Mouse (Mus musculus) forebrain, embryonic 11.5 days (tissue): ENCODE data around the gene C2cd4a. TPM values are rescaled to one million over a fixed set of nuclear protein-coding genes. Genes with fewer than 3 reads are reported as not detected.

Source experiments
- ATAC-seq: fragments of 200-750 bp; cut with Nextera tagmentation; replicated peaks from 2 replicates; pipeline ENCODE4 v1.8.0; 2017; ENCODE audit warnings: moderate TSS enrichment; ENCODE audit not compliant: low FRiP score
- DNase-seq: peaks from one replicate; pipeline ENCODE4 v3.0.0-alpha.2; 2017; ENCODE audit warnings: low spot score
- H3K27ac ChIP-seq: fragments of 300-500 bp; sonication (generic); 2 replicates; pipeline ENCODE4 v1.5.1; 2014; ENCODE audit warnings: low read depth, low read length
- H3K27me3 ChIP-seq: fragments of 300-500 bp; sonication (generic); 2 replicates; pipeline ENCODE4 v1.6.1; 2014; ENCODE audit warnings: mild to moderate bottlenecking, low read length, mixed read lengths; ENCODE audit not compliant: control insufficient read depth, insufficient read depth
- H3K36me3 ChIP-seq: fragments of 300-500 bp; sonication (generic); 2 replicates; pipeline ENCODE4 v1.6.1; 2014; ENCODE audit warnings: mild to moderate bottlenecking, low read length, moderate library complexity, mixed read lengths; ENCODE audit not compliant: control insufficient read depth, insufficient read depth
- H3K4me1 ChIP-seq: fragments of 300-500 bp; sonication (generic); replicated peaks from 2 replicates; pipeline ENCODE4 v1.6.1; 2014; ENCODE audit warnings: low read length, mixed read lengths; ENCODE audit not compliant: control insufficient read depth, insufficient read depth
- H3K4me2 ChIP-seq: fragments of 300-500 bp; sonication (generic); 2 replicates; pipeline ENCODE4 v1.6.1; 2014; ENCODE audit warnings: low read depth, mild to moderate bottlenecking, low read length, moderate library complexity, mixed read lengths; ENCODE audit not compliant: severe bottlenecking
- H3K4me3 ChIP-seq: fragments of 300-500 bp; sonication (generic); 2 replicates; pipeline ENCODE4 v1.5.1; 2014; ENCODE audit warnings: low read depth, low read length
- H3K9ac ChIP-seq: fragments of 300-500 bp; sonication (generic); 2 replicates; pipeline ENCODE4 v1.6.1; 2014; ENCODE audit warnings: low read length
- H3K9me3 ChIP-seq: fragments of 300-500 bp; sonication (generic); 2 replicates; pipeline ENCODE4 v1.6.1; 2016; ENCODE audit warnings: low read length, mixed read lengths; ENCODE audit not compliant: control insufficient read depth
- WGBS: fragments of 180-500 bp; shearing (Covaris S2); extraction: QIAGEN DNeasy Blood & Tissue Kit; methylation state at CpG from one replicate; pipeline ENCODE4 v1.1.7; 2014; 5-methylcytosine and 5-hydroxymethylcytosine counted together
- polyA plus RNA-seq: library from polyadenylated mRNA; unstranded; fragments of >200 nt; fragmentation: Nextera tagmentation; extraction: Ambion mirVana; gene quantifications from 2 replicates; pipeline ENCODE4 v1.2.1, GENCODE M21; 2014

C2cd4a gene
- polyA plus RNA-seq, 1 experiment from 2014 or later = 0.13 TPM

DNA sequence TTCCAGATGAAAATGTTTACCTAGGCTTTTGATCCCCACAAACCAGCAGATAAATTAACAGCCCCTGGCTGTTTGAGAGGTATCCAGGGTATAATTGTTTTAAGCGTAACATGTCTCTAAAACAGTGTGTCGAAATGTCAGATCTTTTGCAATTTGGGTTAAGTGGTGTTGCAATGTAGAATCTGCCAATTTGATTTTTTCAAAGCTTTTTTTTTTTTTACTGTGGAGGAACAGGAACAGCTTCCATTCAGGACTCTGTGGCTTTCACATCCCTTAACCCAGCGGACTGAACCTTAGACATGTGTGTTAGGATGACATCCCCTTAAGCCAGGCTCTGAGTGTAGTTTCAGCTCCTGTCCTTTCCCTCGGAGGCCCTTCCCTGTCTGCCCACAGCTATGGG, 12.9 kb upstream of the C2cd4a start:
- H3K27ac ChIP-seq = no peak overlapping the region
- no peak overlapping the region for H3K9ac ChIP-seq
- no peak overlapping the region for H3K4me3 ChIP-seq
- H3K4me2 ChIP-seq = no peak overlapping the region
- H3K36me3 ChIP-seq = no peaks in the 10 kb centered on the region
- H3K9me3 ChIP-seq = no peaks in the 10 kb centered on the region
- DNase-seq = no peak
- WGBS = 91% methylated on average over 4 of the region's 4 CpGs
- peaks cover 2% of the 10 kb centered on the region; the same call in 1 of the 2 replicates for H3K4me1 ChIP-seq
- ATAC-seq = no peak
- H3K27me3 ChIP-seq = no peaks in the 10 kb centered on the region

DNA sequence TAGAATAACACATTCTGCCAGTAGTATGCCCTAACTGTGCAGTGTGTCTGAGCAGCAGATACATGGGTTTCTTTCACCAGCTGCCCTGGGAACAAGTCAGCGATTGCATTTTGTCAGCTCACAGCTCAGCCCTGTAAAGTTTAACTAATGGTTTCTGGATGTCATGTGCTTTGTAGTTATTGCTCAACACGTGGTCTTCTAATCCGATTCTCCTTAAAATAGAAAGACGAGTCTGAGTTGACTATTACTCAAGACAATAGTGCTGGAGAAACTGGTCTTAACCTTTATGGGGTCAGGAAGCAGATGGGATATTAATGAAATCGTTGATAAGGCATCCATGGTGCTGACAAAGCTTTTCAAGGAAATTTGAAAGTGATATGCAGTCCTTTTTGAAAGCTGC, 10.7 kb upstream of the C2cd4a start:
- H3K4me3 ChIP-seq = no peak overlapping the region
- H3K9ac ChIP-seq = no peak overlapping the region
- DNase-seq (no peak), ATAC-seq (no peak)
- 86% methylated on average over 5 of the region's 5 CpGs for WGBS
- no peak overlapping the region for H3K27ac ChIP-seq
- no peak overlapping the region for H3K4me2 ChIP-seq
- H3K4me1 ChIP-seq = peaks cover 2% of the 10 kb centered on the region; the same call in 1 of the 2 replicates
- no peaks in the 10 kb centered on the region for H3K27me3 ChIP-seq
- H3K36me3 ChIP-seq = no peaks in the 10 kb centered on the region
- H3K9me3 ChIP-seq = no peaks in the 10 kb centered on the region

DNA sequence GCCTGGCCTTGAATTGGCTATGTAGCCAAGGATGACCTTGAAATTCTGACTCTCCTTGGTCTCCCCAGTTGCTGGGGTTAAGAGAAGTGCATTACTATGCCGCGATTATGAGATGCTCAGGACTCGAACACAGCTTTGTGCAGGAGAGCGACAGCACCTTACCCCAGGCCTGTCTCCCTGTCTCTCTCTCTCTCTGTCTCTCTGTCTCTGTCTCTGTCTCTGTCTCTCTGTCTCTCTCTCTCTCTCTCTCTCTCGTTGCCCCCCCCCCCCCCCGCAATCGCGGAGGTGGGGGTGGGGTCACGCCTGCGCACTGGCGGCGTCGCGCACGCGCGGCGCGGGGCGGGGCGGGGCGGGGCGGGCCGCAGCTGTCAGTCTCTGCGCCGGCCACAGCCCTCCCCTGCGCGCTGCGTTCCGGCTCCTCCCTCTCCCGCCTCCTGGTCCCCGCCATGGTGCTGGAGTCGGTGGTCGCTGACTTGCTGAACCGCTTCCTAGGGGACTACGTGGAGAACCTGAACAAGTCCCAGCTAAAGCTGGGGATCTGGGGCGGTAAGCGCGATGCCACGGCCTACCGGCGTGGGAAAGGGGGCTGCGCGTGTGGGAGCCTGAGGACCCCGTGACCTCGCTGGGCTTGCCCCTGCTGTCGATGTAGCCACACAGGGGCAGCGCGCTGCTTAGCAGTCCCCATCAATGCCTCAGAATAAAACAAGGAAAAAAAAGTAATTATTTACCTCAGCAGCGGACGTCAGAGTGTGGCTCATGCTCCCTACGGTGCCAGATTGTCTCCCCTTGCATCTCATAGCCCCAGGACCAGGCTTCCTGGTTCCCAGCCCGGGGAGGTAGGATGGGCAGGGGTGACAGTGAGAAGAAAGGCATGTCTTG, 8.1 kb upstream of the C2cd4a start, which contains the start of gene Vps13c:
Gene Vps13c, plus strand, starts transcription at position 416 of the 879 bp plus-strand sequence.
- Histone ChIP-seq H3K36me3 (no peaks in the 10 kb centered on the region), H3K4me3 (peak within 1 kb of the TSS; percentile 60), H3K4me2 (peak within 1 kb of the TSS; percentile 79), H3K27me3 (no peaks in the 10 kb centered on the region), H3K4me1 (peaks cover 2% of the 10 kb centered on the region; the same call in 1 of the 2 replicates), H3K27ac (no peak within 1 kb of the TSS), H3K9me3 (no peaks in the 10 kb centered on the region), H3K9ac (peak within 1 kb of the TSS; percentile 73)
- peak; percentile 92 for DNase-seq
- WGBS = under 1% methylated on average over 47 of the region's 53 CpGs
- peak; percentile 98 for ATAC-seq

DNA sequence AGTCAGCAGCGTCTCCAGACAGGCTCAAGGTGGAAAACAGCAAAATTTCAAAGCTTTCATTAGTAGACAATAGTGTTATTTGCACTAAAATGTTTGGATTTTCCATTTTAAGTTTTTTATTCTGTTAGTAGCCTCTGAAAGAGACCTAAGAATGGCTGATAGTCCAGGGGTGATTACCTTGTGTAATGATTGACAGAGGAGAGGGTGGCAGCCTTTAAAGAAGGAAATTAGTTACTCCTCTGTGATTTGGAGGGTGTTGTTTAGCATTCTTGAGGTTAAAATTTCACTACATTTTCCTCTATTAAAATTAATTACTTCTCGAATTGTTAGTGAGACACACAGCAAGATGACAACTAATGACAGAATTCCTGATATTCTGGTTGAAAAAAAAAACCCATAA, 5.2 kb upstream of the C2cd4a start:
- Histone ChIP-seq H3K4me2 (no peak overlapping the region), H3K36me3 (no peaks in the 10 kb centered on the region), H3K9me3 (no peaks in the 10 kb centered on the region), H3K27me3 (peaks cover 7% of the 10 kb centered on the region), H3K4me3 (no peak overlapping the region), H3K4me1 (peaks cover 2% of the 10 kb centered on the region; the same call in 1 of the 2 replicates), H3K27ac (no peak overlapping the region), H3K9ac (no peak overlapping the region)
- DNase-seq = no peak
- ATAC-seq = no peak
- WGBS = 84% methylated on average over 2 of the region's 2 CpGs

DNA sequence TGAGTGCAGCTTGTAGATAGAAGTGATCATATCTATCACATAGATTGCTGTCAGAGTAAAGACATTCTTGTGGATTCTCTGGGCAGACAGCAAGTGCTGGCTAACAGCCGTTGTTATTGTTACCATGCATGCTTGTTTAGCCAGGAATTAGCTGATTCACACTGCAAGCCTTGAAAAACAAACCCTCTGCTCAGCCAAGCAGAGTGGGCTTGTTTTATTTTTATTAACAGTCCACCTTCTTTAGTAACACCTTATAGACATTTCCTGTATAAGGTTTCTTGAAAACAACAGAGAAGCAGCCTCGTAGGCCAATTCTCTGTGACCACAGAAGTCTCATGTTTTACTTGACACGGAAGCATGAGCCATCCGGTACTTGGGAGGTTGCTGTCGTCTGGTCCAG, 2.4 kb upstream of the C2cd4a start:
- peaks cover 35% of the 10 kb centered on the region for H3K27me3 ChIP-seq
- DNase-seq (no peak), ATAC-seq (no peak)
- H3K27ac ChIP-seq = no peak overlapping the region
- H3K9me3 ChIP-seq = no peaks in the 10 kb centered on the region
- H3K9ac ChIP-seq = no peak overlapping the region
- no peaks in the 10 kb centered on the region for H3K36me3 ChIP-seq
- no peak overlapping the region for H3K4me2 ChIP-seq
- peaks cover 11% of the 10 kb centered on the region; the same call in 1 of the 2 replicates for H3K4me1 ChIP-seq
- 82% methylated on average over 5 of the region's 5 CpGs for WGBS
- no peak overlapping the region for H3K4me3 ChIP-seq

DNA sequence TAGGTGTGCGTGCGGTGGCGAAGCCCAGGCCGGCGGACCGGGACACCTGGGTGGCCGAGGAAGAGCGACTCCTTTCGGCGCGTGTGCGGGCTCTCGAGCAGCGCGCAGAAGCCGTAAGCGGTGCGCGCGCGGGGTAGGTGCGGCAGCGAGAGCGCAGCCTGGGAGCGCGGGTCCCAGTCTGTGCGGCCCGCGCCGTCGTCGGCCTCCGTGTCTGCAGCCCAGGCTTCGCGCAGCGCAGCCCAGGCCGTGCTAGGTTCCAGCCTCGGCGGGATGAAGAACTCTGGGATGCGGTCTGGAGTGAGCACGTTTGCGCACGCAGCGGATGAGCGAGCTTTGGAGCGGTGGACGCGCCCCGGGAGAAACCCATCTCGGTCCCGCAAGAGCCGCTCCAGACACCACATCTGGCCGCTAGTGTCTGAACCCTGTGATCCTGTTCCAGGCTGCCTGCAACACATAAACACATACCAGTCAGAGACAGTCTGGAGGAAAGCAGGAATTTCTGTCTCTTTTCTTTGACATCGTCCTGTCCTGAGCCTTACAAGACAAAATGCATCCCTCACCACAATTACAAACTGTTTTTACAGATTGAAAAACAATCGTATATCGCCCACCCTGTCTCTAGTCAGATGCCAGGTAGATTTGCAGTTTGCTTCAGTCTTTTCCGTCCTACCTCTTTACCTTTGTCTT, 628 bp downstream of the C2cd4a start:
- 1% methylated on average over 57 of the region's 57 CpGs for WGBS
- DNase-seq (peak; percentile 65), ATAC-seq (peak; percentile 18; the same call in 1 of the 2 replicates)
- H3K9ac ChIP-seq = no peak overlapping the region; the same call in 1 of the 2 replicates
- H3K4me3 ChIP-seq = peak overlapping the region; percentile 43
- H3K27ac ChIP-seq = no peak overlapping the region
- H3K27me3 ChIP-seq = peaks cover 45% of the 10 kb centered on the region
- H3K36me3 ChIP-seq = no peaks in the 10 kb centered on the region
- no peaks in the 10 kb centered on the region for H3K9me3 ChIP-seq
- H3K4me2 ChIP-seq = peak overlapping the region; percentile 71
- H3K4me1 ChIP-seq = peaks cover 11% of the 10 kb centered on the region; the same call in 1 of the 2 replicates

DNA sequence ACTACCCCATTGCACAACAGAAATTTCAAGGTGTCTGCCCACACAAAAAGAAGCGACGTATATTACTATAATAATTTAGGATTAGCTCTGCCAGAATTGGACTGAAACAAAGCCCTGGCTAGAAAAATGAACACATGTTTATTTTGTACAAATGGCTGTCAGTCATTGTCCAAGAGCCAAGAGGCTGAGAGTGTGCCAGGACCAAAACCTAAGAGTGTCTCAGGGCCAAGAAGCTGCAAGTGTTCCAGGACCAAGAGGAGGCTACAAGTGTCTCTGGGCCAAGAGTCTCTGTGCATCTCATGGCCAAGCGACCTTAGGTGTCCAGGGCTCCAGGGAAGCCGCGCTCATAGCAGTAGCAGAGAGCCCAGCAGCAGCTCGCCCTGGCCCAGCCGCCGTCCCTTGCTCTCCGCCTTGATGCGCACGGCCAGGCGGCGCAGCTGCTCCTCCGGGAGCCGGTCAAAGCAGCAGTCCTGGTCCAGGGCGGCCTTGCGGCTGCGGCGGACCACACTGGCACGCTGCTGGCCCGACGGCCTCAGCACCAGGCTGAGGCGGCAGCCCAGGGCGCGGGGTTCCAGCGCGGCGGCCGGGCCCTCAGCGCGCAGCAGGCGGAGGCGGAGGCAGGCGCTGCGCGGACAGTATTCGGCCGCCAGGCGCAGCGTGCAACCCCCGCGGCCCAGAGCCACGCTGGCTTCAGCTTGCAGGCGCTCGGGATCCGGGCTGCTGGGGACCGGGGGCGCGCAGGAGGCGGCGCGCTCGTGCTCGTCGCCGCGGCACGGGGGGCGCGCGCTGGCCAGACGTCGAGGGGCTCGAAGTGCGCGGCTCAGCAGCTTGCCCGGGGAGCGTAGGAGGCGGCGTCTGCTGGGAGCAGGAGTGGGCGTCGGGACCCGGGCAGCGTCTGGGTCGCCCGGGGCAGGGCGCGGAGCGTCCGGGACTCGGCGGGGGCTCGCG, 1.4 kb downstream of the C2cd4a start:
- Histone ChIP-seq H3K9me3 (no peaks in the 10 kb centered on the region), H3K9ac (no peak overlapping the region; the same call in 1 of the 2 replicates), H3K36me3 (no peaks in the 10 kb centered on the region), H3K4me2 (peak overlapping the region; percentile 71), H3K27me3 (peaks cover 45% of the 10 kb centered on the region), H3K4me1 (peaks cover 11% of the 10 kb centered on the region; the same call in 1 of the 2 replicates), H3K4me3 (peak overlapping the region; percentile 43), H3K27ac (no peak overlapping the region)
- DNase-seq = peak; percentile 72
- 3% methylated on average over 60 of the region's 84 CpGs for whole genome bisulfite sequencing
- ATAC-seq = peak; percentile 71

DNA sequence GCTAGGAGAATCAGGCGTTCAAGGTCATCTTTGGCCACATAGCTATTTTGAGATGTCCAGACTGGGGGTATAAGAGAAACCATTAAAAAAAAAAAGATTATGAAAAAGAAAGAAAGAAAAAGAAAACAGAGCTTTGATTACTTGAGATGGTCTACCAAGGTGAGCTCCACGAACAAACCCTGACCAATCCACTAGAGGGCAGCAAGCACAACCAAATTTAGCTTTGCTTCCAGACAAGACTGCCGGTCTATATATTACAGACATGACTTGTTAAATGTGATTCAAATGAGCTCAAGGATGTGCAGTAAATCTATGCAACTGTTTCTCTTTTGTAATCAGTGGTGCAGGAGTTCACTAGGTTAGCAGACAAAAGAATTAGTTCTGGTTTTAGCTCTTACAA, 3.9 kb downstream of the C2cd4a start:
- peaks cover 45% of the 10 kb centered on the region for H3K27me3 ChIP-seq
- no peak overlapping the region for H3K4me3 ChIP-seq
- H3K9me3 ChIP-seq = peaks cover 2% of the 10 kb centered on the region; the same call in 1 of the 2 replicates
- WGBS = 12% methylated on average over 3 of the region's 3 CpGs
- peaks cover 11% of the 10 kb centered on the region; the same call in 1 of the 2 replicates for H3K4me1 ChIP-seq
- no peak overlapping the region for H3K9ac ChIP-seq
- ATAC-seq (no peak), DNase-seq (peak; percentile 65)
- no peaks in the 10 kb centered on the region for H3K36me3 ChIP-seq
- no peak overlapping the region for H3K4me2 ChIP-seq
- no peak overlapping the region for H3K27ac ChIP-seq
